Mouse (Mus musculus): Measurements from ENCODE around the gene Cnp. TPM values are rescaled to one million over a fixed set of nuclear protein-coding genes. Genes with fewer than 3 reads are reported as not detected.

Cnp gene
- polyA plus RNA-seq, 1 experiment from 2014 or later = 20.3 TPM

- ATAC-seq (replicated peaks; ENCODE audit: low FRiP score) (no peak), DNase-seq (ENCODE audit: low spot score) (no peak)
- peaks cover 25% of the 10 kb centered on the region for H3K36me3 ChIP-seq (ENCODE audit: control insufficient read depth, insufficient read depth, low read length)
- H3K4me1 ChIP-seq (replicated peaks; ENCODE audit: control insufficient read depth, insufficient read depth, low read length) = 0 out of 2 replicates have a peak, but pooled peaks cover 2% of the 10 kb centered on the region
- no peak overlapping the region for H3K4me2 ChIP-seq (ENCODE audit: low read depth, low read length, severe bottlenecking)
- no peak overlapping the region for H3K9ac ChIP-seq (ENCODE audit: low read length)
- no peak overlapping the region for H3K27ac ChIP-seq (ENCODE audit: low read depth, low read length)
- H3K27me3 ChIP-seq (ENCODE audit: control insufficient read depth, insufficient read depth, low read length) = no peaks in the 10 kb centered on the region
- WGBS = 88% methylated on average over 7 of the region's 7 CpGs
- H3K4me3 ChIP-seq (ENCODE audit: low read depth, low read length) = no peak overlapping the region
- H3K9me3 ChIP-seq (ENCODE audit: control insufficient read depth, low read length) = no peaks in the 10 kb centered on the region
These were observed 9.9 kb downstream of the Cnp start for GRCm38 (mm10) chr11:100584561-100584961.

GRCm38 (mm10) chr11:100585148-100585547 is 10.4 kb downstream of the Cnp start:
- Histone ChIP-seq H3K36me3 (ENCODE audit: control insufficient read depth, insufficient read depth, low read length) (peaks cover 25% of the 10 kb centered on the region), H3K4me2 (ENCODE audit: low read depth, low read length, severe bottlenecking) (no peak overlapping the region), H3K9me3 (ENCODE audit: control insufficient read depth, low read length) (no peaks in the 10 kb centered on the region), H3K4me3 (ENCODE audit: low read depth, low read length) (no peak overlapping the region), H3K27me3 (ENCODE audit: control insufficient read depth, insufficient read depth, low read length) (no peaks in the 10 kb centered on the region), H3K9ac (ENCODE audit: low read length) (no peak overlapping the region), H3K27ac (ENCODE audit: low read depth, low read length) (no peak overlapping the region), H3K4me1 (replicated peaks; ENCODE audit: control insufficient read depth, insufficient read depth, low read length) (0 out of 2 replicates have a peak, but pooled peaks cover 2% of the 10 kb centered on the region)
- WGBS = 96% methylated on average over 3 of the region's 3 CpGs
- DNase-seq (ENCODE audit: low spot score) = no peak
- ATAC-seq (replicated peaks; ENCODE audit: low FRiP score) = no peak

GRCm38 (mm10) chr11:100588462-100588861 is 13.8 kb downstream of the Cnp start:
- no peak overlapping the region for H3K27ac ChIP-seq (ENCODE audit: low read depth, low read length)
- no peaks in the 10 kb centered on the region for H3K27me3 ChIP-seq (ENCODE audit: control insufficient read depth, insufficient read depth, low read length)
- no peak overlapping the region for H3K9ac ChIP-seq (ENCODE audit: low read length)
- DNase-seq (ENCODE audit: low spot score) = no peak
- H3K9me3 ChIP-seq (ENCODE audit: control insufficient read depth, low read length) = no peaks in the 10 kb centered on the region
- H3K4me3 ChIP-seq (ENCODE audit: low read depth, low read length) = no peak overlapping the region
- ATAC-seq (replicated peaks; ENCODE audit: low FRiP score) = no peak
- 92% methylated on average over 2 of the region's 2 CpGs for WGBS
- no peak overlapping the region for H3K4me2 ChIP-seq (ENCODE audit: low read depth, low read length, severe bottlenecking)
- peaks cover 31% of the 10 kb centered on the region for H3K36me3 ChIP-seq (ENCODE audit: control insufficient read depth, insufficient read depth, low read length)
- no peaks in the 10 kb centered on the region for H3K4me1 ChIP-seq (replicated peaks; ENCODE audit: control insufficient read depth, insufficient read depth, low read length)

GRCm38 (mm10) chr11:100592346-100593046 is 17.8 kb downstream of the Cnp start:
- Histone ChIP-seq H3K4me1 (replicated peaks; ENCODE audit: control insufficient read depth, insufficient read depth, low read length) (no peaks in the 10 kb centered on the region), H3K27ac (ENCODE audit: low read depth, low read length) (no peak overlapping the region), H3K9me3 (ENCODE audit: control insufficient read depth, low read length) (no peaks in the 10 kb centered on the region), H3K36me3 (ENCODE audit: control insufficient read depth, insufficient read depth, low read length) (peaks cover 22% of the 10 kb centered on the region), H3K27me3 (ENCODE audit: control insufficient read depth, insufficient read depth, low read length) (no peaks in the 10 kb centered on the region), H3K4me2 (ENCODE audit: low read depth, low read length, severe bottlenecking) (no peak overlapping the region), H3K4me3 (ENCODE audit: low read depth, low read length) (no peak overlapping the region), H3K9ac (ENCODE audit: low read length) (no peak overlapping the region)
- no peak for DNase-seq (ENCODE audit: low spot score)
- no peak for ATAC-seq (replicated peaks; ENCODE audit: low FRiP score)
- WGBS = 92% methylated on average over 11 of the region's 11 CpGs

GRCm38 (mm10) chr11:100594608-100595007 is 19.9 kb downstream of the Cnp start:
- H3K4me1 ChIP-seq (replicated peaks; ENCODE audit: control insufficient read depth, insufficient read depth, low read length) = no peaks in the 10 kb centered on the region
- no peak overlapping the region for H3K4me3 ChIP-seq (ENCODE audit: low read depth, low read length)
- no peak for DNase-seq (ENCODE audit: low spot score)
- H3K36me3 ChIP-seq (ENCODE audit: control insufficient read depth, insufficient read depth, low read length) = peaks cover 31% of the 10 kb centered on the region
- H3K9ac ChIP-seq (ENCODE audit: low read length) = no peak overlapping the region
- 93% methylated on average over 7 of the region's 7 CpGs for WGBS
- no peaks in the 10 kb centered on the region for H3K9me3 ChIP-seq (ENCODE audit: control insufficient read depth, low read length)
- ATAC-seq (replicated peaks; ENCODE audit: low FRiP score) = no peak
- H3K27me3 ChIP-seq (ENCODE audit: control insufficient read depth, insufficient read depth, low read length) = no peaks in the 10 kb centered on the region
- H3K4me2 ChIP-seq (ENCODE audit: low read depth, low read length, severe bottlenecking) = no peak overlapping the region
- no peak overlapping the region for H3K27ac ChIP-seq (ENCODE audit: low read depth, low read length)

GRCm38 (mm10) chr11:100595533-100595932 is 20.8 kb downstream of the Cnp start:
- H3K27me3 ChIP-seq (ENCODE audit: control insufficient read depth, insufficient read depth, low read length) = no peaks in the 10 kb centered on the region
- no peaks in the 10 kb centered on the region for H3K4me1 ChIP-seq (replicated peaks; ENCODE audit: control insufficient read depth, insufficient read depth, low read length)
- H3K27ac ChIP-seq (ENCODE audit: low read depth, low read length) = no peak overlapping the region
- no peak overlapping the region for H3K4me2 ChIP-seq (ENCODE audit: low read depth, low read length, severe bottlenecking)
- peaks cover 31% of the 10 kb centered on the region for H3K36me3 ChIP-seq (ENCODE audit: control insufficient read depth, insufficient read depth, low read length)
- no peaks in the 10 kb centered on the region for H3K9me3 ChIP-seq (ENCODE audit: control insufficient read depth, low read length)
- no peak overlapping the region for H3K9ac ChIP-seq (ENCODE audit: low read length)
- no peak for DNase-seq (ENCODE audit: low spot score)
- ATAC-seq (replicated peaks; ENCODE audit: low FRiP score) = no peak
- no peak overlapping the region for H3K4me3 ChIP-seq (ENCODE audit: low read depth, low read length)
- WGBS = 88% methylated on average over 4 of the region's 4 CpGs

- Histone ChIP-seq H3K4me1 (replicated peaks; ENCODE audit: control insufficient read depth, insufficient read depth, low read length) (no peaks in the 10 kb centered on the region), H3K27ac (ENCODE audit: low read depth, low read length) (no peak overlapping the region), H3K36me3 (ENCODE audit: control insufficient read depth, insufficient read depth, low read length) (peaks cover 25% of the 10 kb centered on the region; the same call in 1 of the 2 replicates), H3K9me3 (ENCODE audit: control insufficient read depth, low read length) (no peaks in the 10 kb centered on the region), H3K9ac (ENCODE audit: low read length) (no peak overlapping the region), H3K27me3 (ENCODE audit: control insufficient read depth, insufficient read depth, low read length) (no peaks in the 10 kb centered on the region), H3K4me2 (ENCODE audit: low read depth, low read length, severe bottlenecking) (no peak overlapping the region), H3K4me3 (ENCODE audit: low read depth, low read length) (no peak overlapping the region)
- no peak for DNase-seq (ENCODE audit: low spot score)
- WGBS = 93% methylated on average over 4 of the region's 4 CpGs
- no peak for ATAC-seq (replicated peaks; ENCODE audit: low FRiP score)
These were observed 23.4 kb downstream of the Cnp start for GRCm38 (mm10) chr11:100598074-100598473.

- DNase-seq (ENCODE audit: low spot score) (no peak), ATAC-seq (replicated peaks; ENCODE audit: low FRiP score) (no peak)
- H3K27ac ChIP-seq (ENCODE audit: low read depth, low read length) = no peak overlapping the region
- H3K9me3 ChIP-seq (ENCODE audit: control insufficient read depth, low read length) = no peaks in the 10 kb centered on the region
- peaks cover 23% of the 10 kb centered on the region; the same call in 1 of the 2 replicates for H3K36me3 ChIP-seq (ENCODE audit: control insufficient read depth, insufficient read depth, low read length)
- H3K27me3 ChIP-seq (ENCODE audit: control insufficient read depth, insufficient read depth, low read length) = no peaks in the 10 kb centered on the region
- H3K4me3 ChIP-seq (ENCODE audit: low read depth, low read length) = no peak overlapping the region
- no peaks in the 10 kb centered on the region for H3K4me1 ChIP-seq (replicated peaks; ENCODE audit: control insufficient read depth, insufficient read depth, low read length)
- H3K4me2 ChIP-seq (ENCODE audit: low read depth, low read length, severe bottlenecking) = no peak overlapping the region
- 98% methylated on average over 3 of the region's 3 CpGs for WGBS
- H3K9ac ChIP-seq (ENCODE audit: low read length) = no peak overlapping the region
These were observed 26.7 kb downstream of the Cnp start for GRCm38 (mm10) chr11:100601372-100601771.

GRCm38 (mm10) chr11:100603155-100603554 is 28.5 kb downstream of the Cnp start:
- Histone ChIP-seq H3K4me3 (ENCODE audit: low read depth, low read length) (no peak overlapping the region), H3K36me3 (ENCODE audit: control insufficient read depth, insufficient read depth, low read length) (peaks cover 14% of the 10 kb centered on the region; the same call in 1 of the 2 replicates), H3K27me3 (ENCODE audit: control insufficient read depth, insufficient read depth, low read length) (no peaks in the 10 kb centered on the region), H3K4me2 (ENCODE audit: low read depth, low read length, severe bottlenecking) (no peak overlapping the region), H3K4me1 (replicated peaks; ENCODE audit: control insufficient read depth, insufficient read depth, low read length) (no peaks in the 10 kb centered on the region), H3K9ac (ENCODE audit: low read length) (no peak overlapping the region), H3K27ac (ENCODE audit: low read depth, low read length) (no peak overlapping the region), H3K9me3 (ENCODE audit: control insufficient read depth, low read length) (no peaks in the 10 kb centered on the region)
- WGBS = 94% methylated on average over 9 of the region's 9 CpGs
- no peak for ATAC-seq (replicated peaks; ENCODE audit: low FRiP score)
- DNase-seq (ENCODE audit: low spot score) = no peak

All from forebrain, embryonic 11.5 days (tissue).